Mouse (Mus musculus): ENCODE results near the gene Zfp697. TPM values are rescaled to one million over a fixed set of nuclear protein-coding genes. Genes with fewer than 3 reads are reported as not detected.

Zfp697 gene
- polyA plus RNA-seq, 1 experiment from 2014 or later: 7.4 TPM

- no peak overlapping the region for H3K4me3 ChIP-seq (ENCODE audit: low read length)
- H3K27ac ChIP-seq (ENCODE audit: low read length): no peak overlapping the region
- H3K36me3 ChIP-seq (ENCODE audit: control insufficient read depth, insufficient read depth, low read length): no peaks in the 10 kb centered on the region
- no peaks in the 10 kb centered on the region for H3K4me1 ChIP-seq (ENCODE audit: control insufficient read depth, insufficient read depth, low read length)
- no peak overlapping the region for H3K4me2 ChIP-seq (ENCODE audit: low read depth, low read length)
- H3K9me3 ChIP-seq (ENCODE audit: control insufficient read depth, low read length): no peaks in the 10 kb centered on the region
- no peaks in the 10 kb centered on the region for H3K27me3 ChIP-seq (replicated peaks; ENCODE audit: control insufficient read depth, insufficient read depth, low read length)
- WGBS: 86% methylated on average over 3 of the region's 3 CpGs
- ATAC-seq: no peak
- H3K9ac ChIP-seq (ENCODE audit: low read depth, low read length): no peak overlapping the region
These were observed 16.2 kb upstream of the Zfp697 start for GRCm38 (mm10) chr3:98366086-98366485.

- Histone ChIP-seq H3K9me3 (ENCODE audit: control insufficient read depth, low read length) (no peaks in the 10 kb centered on the region), H3K4me3 (ENCODE audit: low read length) (no peak overlapping the region), H3K9ac (ENCODE audit: low read depth, low read length) (no peak overlapping the region), H3K36me3 (ENCODE audit: control insufficient read depth, insufficient read depth, low read length) (no peaks in the 10 kb centered on the region), H3K4me2 (ENCODE audit: low read depth, low read length) (no peak overlapping the region), H3K27me3 (replicated peaks; ENCODE audit: control insufficient read depth, insufficient read depth, low read length) (no peaks in the 10 kb centered on the region), H3K27ac (ENCODE audit: low read length) (no peak overlapping the region), H3K4me1 (ENCODE audit: control insufficient read depth, insufficient read depth, low read length) (no peaks in the 10 kb centered on the region)
- ATAC-seq: no peak
- WGBS: 81% methylated on average over 4 of the region's 4 CpGs
These were observed 15.4 kb upstream of the Zfp697 start for GRCm38 (mm10) chr3:98366823-98367222.

DNA sequence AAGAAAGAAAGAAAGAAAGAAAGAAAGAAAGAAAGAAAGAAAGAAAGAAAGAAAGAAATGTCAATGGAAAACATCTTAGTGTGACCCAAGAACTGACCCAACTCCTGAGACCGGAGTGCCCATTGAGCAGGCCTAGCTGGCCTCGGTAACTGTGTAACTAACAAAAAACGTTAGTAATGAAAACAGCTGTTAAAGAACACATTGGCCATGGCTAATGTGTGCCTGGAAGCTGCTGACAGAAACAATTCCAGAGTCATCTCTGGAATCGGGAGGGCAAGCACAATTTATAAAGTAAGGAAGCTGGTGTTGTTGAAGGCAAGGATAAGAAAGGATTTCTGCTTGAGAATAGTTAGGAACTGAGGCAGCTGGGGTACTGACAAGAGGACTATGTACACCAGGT lies 14.0 kb upstream of the Zfp697 start:
- Histone ChIP-seq H3K36me3 (ENCODE audit: control insufficient read depth, insufficient read depth, low read length) (no peaks in the 10 kb centered on the region), H3K9me3 (ENCODE audit: control insufficient read depth, low read length) (no peaks in the 10 kb centered on the region), H3K27me3 (replicated peaks; ENCODE audit: control insufficient read depth, insufficient read depth, low read length) (no peaks in the 10 kb centered on the region), H3K4me3 (ENCODE audit: low read length) (no peak overlapping the region), H3K4me2 (ENCODE audit: low read depth, low read length) (no peak overlapping the region), H3K27ac (ENCODE audit: low read length) (no peak overlapping the region), H3K9ac (ENCODE audit: low read depth, low read length) (no peak overlapping the region), H3K4me1 (ENCODE audit: control insufficient read depth, insufficient read depth, low read length) (no peaks in the 10 kb centered on the region)
- WGBS: 61% methylated on average over 4 of the region's 4 CpGs
- no peak for ATAC-seq

GRCm38 (mm10) chr3:98368776-98369175 lies 13.5 kb upstream of the Zfp697 start:
- H3K4me3 ChIP-seq (ENCODE audit: low read length): no peak overlapping the region
- no peaks in the 10 kb centered on the region for H3K9me3 ChIP-seq (ENCODE audit: control insufficient read depth, low read length)
- H3K4me2 ChIP-seq (ENCODE audit: low read depth, low read length): no peak overlapping the region
- 89% methylated on average over 2 of the region's 2 CpGs for WGBS
- no peak overlapping the region for H3K9ac ChIP-seq (ENCODE audit: low read depth, low read length)
- no peaks in the 10 kb centered on the region for H3K4me1 ChIP-seq (ENCODE audit: control insufficient read depth, insufficient read depth, low read length)
- no peak for ATAC-seq
- H3K36me3 ChIP-seq (ENCODE audit: control insufficient read depth, insufficient read depth, low read length): no peaks in the 10 kb centered on the region
- no peaks in the 10 kb centered on the region for H3K27me3 ChIP-seq (replicated peaks; ENCODE audit: control insufficient read depth, insufficient read depth, low read length)
- H3K27ac ChIP-seq (ENCODE audit: low read length): no peak overlapping the region

DNA sequence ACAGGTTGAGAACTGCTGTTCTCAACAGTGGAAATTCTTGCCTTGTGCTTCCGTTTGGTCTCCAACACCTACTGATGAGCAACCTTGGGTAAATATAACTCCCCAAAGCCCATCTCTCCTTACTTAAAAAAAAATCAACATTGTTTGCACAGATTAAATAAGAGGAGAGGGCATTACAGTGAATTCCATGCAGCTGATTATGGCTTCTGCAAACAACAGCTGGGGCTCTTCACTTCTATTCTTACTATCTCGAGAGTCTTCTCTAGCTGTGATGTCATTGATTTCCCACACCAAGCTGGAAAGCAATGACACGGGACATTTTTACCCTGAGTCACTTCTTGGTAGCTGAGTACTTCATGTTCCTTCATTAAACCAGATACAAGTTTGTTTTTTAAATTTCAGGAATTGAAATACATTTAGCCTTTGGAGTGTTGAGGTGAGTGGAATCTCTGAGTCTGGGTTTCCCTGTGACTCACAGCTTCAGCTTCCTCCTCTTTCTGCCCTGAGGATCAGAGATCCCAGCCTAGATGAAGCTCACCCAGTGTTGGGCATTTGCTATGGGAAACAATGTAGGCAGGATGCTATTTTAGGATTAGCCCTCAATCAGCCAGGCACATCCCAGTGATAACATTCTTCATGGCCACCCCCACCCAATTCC lies 8.1 kb upstream of the Zfp697 start:
- Histone ChIP-seq H3K4me2 (ENCODE audit: low read depth, low read length) (no peak overlapping the region), H3K36me3 (ENCODE audit: control insufficient read depth, insufficient read depth, low read length) (no peaks in the 10 kb centered on the region), H3K4me1 (ENCODE audit: control insufficient read depth, insufficient read depth, low read length) (peaks cover under 1% of the 10 kb centered on the region; the same call in 1 of the 2 replicates), H3K27me3 (replicated peaks; ENCODE audit: control insufficient read depth, insufficient read depth, low read length) (no peaks in the 10 kb centered on the region), H3K27ac (ENCODE audit: low read length) (no peak overlapping the region), H3K4me3 (ENCODE audit: low read length) (no peak overlapping the region), H3K9me3 (ENCODE audit: control insufficient read depth, low read length) (no peaks in the 10 kb centered on the region), H3K9ac (ENCODE audit: low read depth, low read length) (no peak overlapping the region)
- 43% methylated on average over 3 of the region's 3 CpGs for WGBS
- no peak for ATAC-seq

DNA sequence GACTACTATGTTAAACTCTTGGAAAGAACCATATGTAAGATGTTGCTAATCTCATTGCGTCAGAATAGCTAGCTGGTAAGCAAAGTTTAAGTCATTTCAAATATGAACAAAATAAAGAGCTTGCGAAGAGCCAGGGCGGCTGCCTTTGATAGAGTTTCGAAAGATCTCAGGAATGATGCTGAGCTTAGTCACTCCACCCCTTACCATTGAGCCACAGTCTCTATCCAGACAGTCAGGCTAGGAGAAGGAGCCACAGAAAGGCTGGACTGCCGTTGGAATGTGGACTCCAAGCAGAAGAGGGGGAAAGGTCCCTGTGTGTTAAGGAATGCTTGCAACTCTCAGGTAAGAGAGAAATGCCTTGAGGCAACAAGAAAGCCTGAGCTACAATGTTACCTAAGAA lies 7.3 kb upstream of the Zfp697 start:
- Histone ChIP-seq H3K36me3 (ENCODE audit: control insufficient read depth, insufficient read depth, low read length) (no peaks in the 10 kb centered on the region), H3K27me3 (replicated peaks; ENCODE audit: control insufficient read depth, insufficient read depth, low read length) (no peaks in the 10 kb centered on the region), H3K27ac (ENCODE audit: low read length) (no peak overlapping the region), H3K4me1 (ENCODE audit: control insufficient read depth, insufficient read depth, low read length) (peaks cover 6% of the 10 kb centered on the region; the same call in 1 of the 2 replicates), H3K4me3 (ENCODE audit: low read length) (no peak overlapping the region), H3K9me3 (ENCODE audit: control insufficient read depth, low read length) (no peaks in the 10 kb centered on the region), H3K4me2 (ENCODE audit: low read depth, low read length) (no peak overlapping the region), H3K9ac (ENCODE audit: low read depth, low read length) (no peak overlapping the region)
- ATAC-seq: no peak
- 83% methylated on average over 5 of the region's 5 CpGs for WGBS

DNA sequence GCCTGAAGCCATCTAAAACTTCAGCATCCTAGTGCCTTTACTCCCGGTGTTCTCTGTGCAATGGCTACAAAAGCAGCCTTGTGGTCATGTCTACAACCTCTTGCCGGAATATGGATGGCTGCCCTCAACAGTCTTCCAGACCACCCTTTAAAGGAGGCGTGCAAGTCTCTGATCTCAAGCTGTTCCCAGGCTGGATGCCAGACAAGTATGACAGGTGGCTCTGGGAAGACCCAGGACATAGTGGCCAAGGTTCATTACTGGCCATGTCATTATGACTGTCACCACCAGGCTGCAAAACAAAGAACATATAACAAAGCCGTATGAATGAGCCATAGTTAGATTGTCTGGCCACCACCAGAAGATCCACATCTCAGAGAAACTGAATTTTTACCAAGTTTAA lies 4.0 kb upstream of the Zfp697 start:
- Histone ChIP-seq H3K4me1 (ENCODE audit: control insufficient read depth, insufficient read depth, low read length) (peaks cover 11% of the 10 kb centered on the region), H3K4me2 (ENCODE audit: low read depth, low read length) (no peak overlapping the region), H3K9ac (ENCODE audit: low read depth, low read length) (no peak overlapping the region), H3K4me3 (ENCODE audit: low read length) (no peak overlapping the region), H3K36me3 (ENCODE audit: control insufficient read depth, insufficient read depth, low read length) (no peaks in the 10 kb centered on the region), H3K9me3 (ENCODE audit: control insufficient read depth, low read length) (no peaks in the 10 kb centered on the region), H3K27ac (ENCODE audit: low read length) (no peak overlapping the region), H3K27me3 (replicated peaks; ENCODE audit: control insufficient read depth, insufficient read depth, low read length) (no peaks in the 10 kb centered on the region)
- no peak for ATAC-seq
- 85% methylated on average over 4 of the region's 4 CpGs for WGBS

DNA sequence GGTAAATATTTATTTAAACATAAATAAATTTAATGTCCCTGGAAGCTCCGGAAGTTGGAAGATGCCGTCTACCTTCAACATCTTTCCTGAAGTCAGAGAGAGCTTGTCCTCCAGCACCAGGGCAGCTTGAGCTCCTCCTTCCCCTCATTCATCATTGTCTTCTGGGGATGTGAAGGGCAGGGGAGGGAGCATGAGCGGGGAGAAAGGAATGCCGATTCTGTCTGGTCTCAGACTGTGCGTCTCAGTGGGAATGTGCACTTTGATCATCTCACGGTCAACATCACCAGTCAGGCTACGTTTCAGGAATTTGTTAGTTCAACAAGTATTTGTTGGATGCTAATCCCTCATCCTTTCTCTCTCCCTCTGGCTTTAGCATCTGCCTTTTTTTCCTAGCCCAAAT lies 3.0 kb upstream of the Zfp697 start:
- Histone ChIP-seq H3K4me2 (ENCODE audit: low read depth, low read length) (no peak overlapping the region), H3K4me3 (ENCODE audit: low read length) (no peak overlapping the region), H3K36me3 (ENCODE audit: control insufficient read depth, insufficient read depth, low read length) (no peaks in the 10 kb centered on the region), H3K27ac (ENCODE audit: low read length) (no peak overlapping the region), H3K9ac (ENCODE audit: low read depth, low read length) (no peak overlapping the region), H3K9me3 (ENCODE audit: control insufficient read depth, low read length) (no peaks in the 10 kb centered on the region), H3K4me1 (ENCODE audit: control insufficient read depth, insufficient read depth, low read length) (peaks cover 20% of the 10 kb centered on the region), H3K27me3 (replicated peaks; ENCODE audit: control insufficient read depth, insufficient read depth, low read length) (no peaks in the 10 kb centered on the region)
- no peak for ATAC-seq
- 10% methylated on average over 7 of the region's 7 CpGs for WGBS

DNA sequence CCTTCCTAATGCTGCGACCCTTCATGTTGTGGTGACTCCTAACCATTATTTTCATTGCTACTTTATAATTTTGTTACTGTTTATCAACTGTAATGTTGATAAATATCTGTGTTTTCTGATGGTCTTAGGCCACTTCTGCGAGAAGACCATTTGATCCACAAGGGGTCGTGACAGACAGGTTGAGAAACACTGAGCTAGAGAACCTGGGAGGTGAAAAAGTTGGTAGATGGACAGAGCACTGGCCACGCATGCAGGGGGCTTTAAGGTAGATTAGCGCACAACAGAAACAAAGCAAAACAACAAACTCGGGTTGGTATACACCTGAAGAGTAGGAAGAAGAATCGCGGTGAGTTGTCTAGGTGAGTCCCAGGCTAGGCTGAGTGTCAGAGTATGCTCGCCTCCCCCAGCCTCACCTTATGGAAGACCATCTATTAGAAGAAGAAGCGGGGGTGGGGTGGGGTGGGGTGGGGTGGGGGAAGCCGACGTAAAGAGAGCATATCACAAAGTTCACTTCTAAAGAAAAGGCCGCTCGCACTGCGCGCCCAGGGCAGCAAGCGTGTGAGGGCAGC lies 500 bp upstream of the Zfp697 start:
- peak overlapping the region; percentile 96 for H3K4me2 ChIP-seq (ENCODE audit: low read depth, low read length)
- H3K9ac ChIP-seq (ENCODE audit: low read depth, low read length): peak overlapping the region; percentile 91
- no peaks in the 10 kb centered on the region for H3K9me3 ChIP-seq (ENCODE audit: control insufficient read depth, low read length)
- WGBS: 8% methylated on average over 17 of the region's 17 CpGs
- no peaks in the 10 kb centered on the region for H3K36me3 ChIP-seq (ENCODE audit: control insufficient read depth, insufficient read depth, low read length)
- ATAC-seq: peak; percentile 32
- peak overlapping the region; percentile 95 for H3K4me3 ChIP-seq (ENCODE audit: low read length)
- H3K4me1 ChIP-seq (ENCODE audit: control insufficient read depth, insufficient read depth, low read length): peaks cover 23% of the 10 kb centered on the region
- H3K27ac ChIP-seq (ENCODE audit: low read length): no peak overlapping the region
- no peaks in the 10 kb centered on the region for H3K27me3 ChIP-seq (replicated peaks; ENCODE audit: control insufficient read depth, insufficient read depth, low read length)
